Mouse (Mus musculus) bone marrow macrophage, adult 2 months (primary cell): Measurements from ENCODE around the gene Tacstd2.

Source experiments
- CTCF ChIP-seq: IDR thresholded peaks from 2 replicates; pipeline ENCODE4 v1.5.1; 2012; ENCODE audit warnings: low read depth, mild to moderate bottlenecking, low read length, moderate library complexity
- POLR2A ChIP-seq: IDR thresholded peaks from 2 replicates; pipeline ENCODE4 v1.6.1; 2012; ENCODE audit warnings: mild to moderate bottlenecking, low read depth, low read length, borderline replicate concordance

DNA sequence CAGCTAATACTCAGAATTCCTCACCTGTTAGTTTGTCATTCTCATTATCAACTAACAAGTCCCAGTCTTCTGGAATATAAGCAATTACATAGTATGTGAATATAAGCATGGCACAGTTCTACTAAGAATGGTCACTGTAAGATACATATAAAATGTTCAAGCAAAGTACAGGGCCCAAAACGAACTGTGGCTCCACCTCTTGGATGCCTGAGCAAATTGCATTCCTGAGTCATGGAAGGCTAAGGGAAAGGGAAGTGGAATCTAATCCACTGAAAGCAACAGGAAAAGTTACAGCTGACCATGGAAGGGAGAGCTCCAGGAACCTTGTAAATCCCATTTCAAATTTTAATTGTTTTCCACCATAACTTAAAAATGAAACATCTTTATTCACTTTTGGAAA lies 14.0 kb upstream of the Tacstd2 start:
- TF ChIP-seq CTCF (no peak), POLR2A (no peak)
